Mouse (Mus musculus) left cerebral cortex, adult 18-20 months (tissue): ENCODE measurements around the gene Htr1d. TPM values are rescaled to one million over a fixed set of nuclear protein-coding genes. Genes with fewer than 3 reads are reported as not detected.

Experiments
- DNase-seq, 2 experiments: peaks; one replicate each; pipeline ENCODE4 v3.0.0; 2021 to 2022; ENCODE audit warnings: low spot score in 2 of 2, mixed read lengths in 1 of 2
- long read RNA-seq, 2 experiments: library from polyadenylated mRNA; stranded (forward); transcript quantifications; one replicate each; pipeline ENCODE4 v2.0.0; 2021
- total RNA-seq, 2 experiments: library from RNA; stranded (reverse); gene quantifications; 2 replicates each; pipeline ENCODE4 v1.2.3; 2021

Htr1d gene
- 1 to 10 TPM; 5.7 to 5.9 TPM for total RNA-seq
- long read RNA-seq, experiment 1, partial matches to known transcripts = 0 of 3 reads
- long read RNA-seq, experiment 1, other reads (novel, unspliced or antisense) = 0 of 3 reads
- long read RNA-seq, experiment 2, partial matches to known transcripts = 0 of 3 reads
- long read RNA-seq, experiment 2, other reads (novel, unspliced or antisense) = 0 of 3 reads

DNA sequence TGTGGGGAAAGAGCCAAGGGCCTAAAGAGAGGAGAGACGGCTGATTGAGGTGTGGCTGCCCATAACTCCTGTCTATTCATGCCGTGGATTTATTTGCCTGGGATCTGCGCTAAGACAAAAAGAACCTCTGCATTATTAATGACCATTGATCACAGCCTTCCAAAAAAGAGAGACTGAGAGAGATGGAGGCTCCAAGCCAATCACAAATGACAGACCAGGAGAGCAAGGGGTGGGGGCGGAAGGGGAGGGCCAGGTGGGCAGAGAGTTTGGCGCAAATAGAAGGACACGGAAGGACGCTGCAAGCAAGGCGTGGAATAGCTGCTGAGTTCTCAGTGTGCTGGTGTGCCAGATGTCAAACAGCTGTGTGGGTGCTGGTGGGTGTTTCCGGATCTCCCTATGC lies at the start of gene Htr1d:
Gene Htr1d (plus strand): TSS at position 301 of the 400 bp plus-strand sequence.
- no peak for DNase-seq

DNA sequence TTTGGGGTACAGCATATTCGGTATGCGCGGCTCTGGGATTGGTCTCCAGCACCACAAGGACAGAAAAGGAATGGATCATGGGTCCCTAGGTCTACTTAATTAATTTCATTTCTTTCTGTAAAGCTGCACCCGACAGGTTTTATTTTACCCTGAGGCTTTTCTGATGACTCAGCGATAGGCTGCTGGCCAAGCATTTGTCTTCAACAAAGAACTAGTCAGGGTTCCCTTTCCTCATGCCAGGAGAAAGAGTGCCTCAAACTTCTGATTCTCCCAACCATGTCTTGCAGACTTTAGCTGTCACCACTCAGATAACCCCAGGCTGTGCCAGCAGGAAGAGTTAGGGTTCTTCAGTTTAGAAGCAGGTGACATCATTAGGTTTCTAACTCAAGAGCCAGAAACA lies 46.3 kb upstream of the Htr1d start:
- no peak for DNase-seq

DNA sequence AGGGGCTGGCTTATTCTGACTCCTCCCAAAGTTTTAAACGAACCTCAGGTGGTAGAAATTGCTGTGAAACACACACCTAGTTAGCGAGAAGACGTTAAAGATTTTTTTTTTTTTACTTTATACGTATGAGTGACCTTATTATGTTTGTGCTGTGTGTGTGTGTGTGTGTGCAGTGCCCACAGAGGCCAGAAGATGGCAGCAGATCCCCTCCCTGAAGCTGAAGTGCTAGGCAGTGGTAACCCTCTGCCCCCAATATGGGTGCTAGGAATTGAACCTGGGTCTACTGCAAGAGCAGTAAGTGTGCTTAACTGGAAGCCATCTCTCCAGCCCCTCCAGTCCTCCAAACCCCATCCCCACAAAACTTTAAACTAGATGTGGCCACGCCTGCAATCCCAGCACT lies 40.3 kb upstream of the Htr1d start:
- no peak for DNase-seq

DNA sequence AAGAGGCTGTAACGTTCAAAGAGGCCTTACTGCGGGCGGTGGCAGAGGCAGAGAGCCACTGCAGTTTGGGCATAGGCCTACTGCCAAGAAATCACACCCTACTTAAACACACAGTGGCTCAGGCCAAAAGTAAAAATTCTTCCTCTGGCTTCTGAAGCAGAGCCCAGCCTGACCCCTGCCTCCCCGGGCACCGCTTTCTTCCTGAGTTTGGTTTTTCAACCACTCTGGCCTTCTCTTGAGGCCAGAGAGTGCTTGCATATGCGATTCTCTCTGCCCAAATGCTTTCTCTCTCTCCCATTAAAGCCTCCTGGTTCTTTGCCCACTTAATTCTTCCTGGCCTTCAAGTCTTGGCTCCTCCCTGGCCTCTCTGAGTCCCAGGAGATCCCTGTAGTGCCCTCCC lies 39.5 kb upstream of the Htr1d start:
- no peak for DNase-seq

DNA sequence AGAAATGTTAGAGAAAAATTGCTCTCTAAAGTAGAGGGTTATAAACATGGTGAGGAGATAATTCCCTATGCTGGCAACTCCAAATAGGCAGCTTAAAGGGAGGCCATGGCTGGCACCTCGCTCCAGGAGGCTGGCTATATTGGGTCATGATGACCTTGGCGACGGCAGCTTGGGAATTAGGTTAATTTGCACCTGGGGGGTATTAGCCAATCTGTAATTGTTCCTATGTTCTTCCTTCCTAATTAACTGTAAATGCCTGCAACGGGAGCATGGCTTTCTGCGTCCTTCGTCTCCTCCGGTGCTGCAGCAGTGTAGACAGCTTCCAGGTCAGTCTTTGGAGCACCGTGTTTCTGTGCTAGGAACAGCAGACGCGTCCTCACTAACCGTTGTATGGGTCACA lies 36.1 kb upstream of the Htr1d start:
- DNase-seq = no peak

DNA sequence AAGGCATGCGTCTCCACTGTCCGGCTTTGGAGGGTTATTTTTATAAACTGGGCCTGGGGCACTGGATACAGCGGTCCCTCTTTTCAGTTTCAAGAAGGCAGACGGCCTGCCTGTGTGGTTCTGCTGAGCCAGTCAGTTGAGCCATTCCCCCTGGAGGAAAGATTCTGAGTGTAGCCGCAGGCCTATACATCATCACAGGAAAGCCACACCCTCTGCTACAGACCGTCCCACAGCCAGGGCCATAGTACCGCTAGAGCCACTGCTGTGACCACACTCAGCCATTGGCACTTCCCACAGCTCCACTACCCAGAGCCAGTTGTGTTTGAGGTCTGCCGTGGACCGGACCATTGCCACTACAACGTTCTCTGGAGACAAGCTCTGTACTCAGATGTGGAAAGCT lies 21.5 kb upstream of the Htr1d start:
- no peak for DNase-seq

DNA sequence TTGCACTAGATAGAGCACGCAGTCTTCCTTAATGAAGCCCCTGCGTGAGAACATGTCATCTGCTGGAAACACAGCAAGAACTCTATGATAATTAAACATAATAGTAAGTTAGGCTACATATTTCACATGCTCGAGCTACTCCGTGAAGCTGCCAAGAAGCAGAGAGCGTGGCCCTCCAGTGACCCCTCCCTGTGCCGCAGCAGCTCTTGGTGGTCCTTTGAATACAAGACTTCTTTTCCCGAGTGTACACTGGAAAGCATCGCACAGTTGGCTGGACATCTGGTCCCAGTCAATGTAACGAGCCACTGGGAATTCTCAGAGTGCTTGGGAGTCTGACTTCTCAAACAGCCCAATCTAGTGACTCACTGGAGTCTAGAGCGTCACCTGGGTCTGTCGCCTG lies 15.5 kb upstream of the Htr1d start:
- no peak for DNase-seq

DNA sequence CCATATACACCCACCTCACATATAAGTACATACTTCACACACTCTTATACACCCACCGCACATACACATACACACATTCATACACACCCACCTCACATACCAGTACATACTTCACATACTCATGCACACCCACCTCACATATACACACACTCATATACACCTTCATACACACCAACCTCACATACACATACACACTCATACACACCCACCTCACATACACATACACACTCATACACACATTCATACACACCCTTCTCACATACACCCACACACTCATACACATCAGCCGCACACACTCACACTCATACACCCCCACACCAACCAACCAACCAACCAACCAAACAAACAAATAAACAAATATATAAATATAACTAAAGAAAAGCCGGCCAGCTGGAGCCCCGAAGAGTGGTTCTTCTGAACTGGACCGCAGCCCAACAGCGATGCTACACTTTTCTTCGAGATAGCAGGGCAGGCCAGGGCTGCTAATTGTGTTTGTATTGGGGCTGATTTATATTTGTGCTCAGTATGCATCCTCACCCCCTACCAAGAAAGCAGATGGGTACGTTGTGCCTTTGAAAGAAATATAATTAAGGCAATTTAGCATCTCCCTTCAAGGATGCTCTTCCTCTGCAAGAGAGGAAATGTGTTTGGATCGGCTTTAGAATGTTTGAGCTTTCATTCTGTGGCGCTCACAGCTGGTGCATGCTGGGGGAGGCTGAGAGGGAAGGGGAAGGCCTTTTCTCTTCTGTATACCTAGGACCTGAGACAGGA lies 11.1 kb upstream of the Htr1d start:
- DNase-seq = no peak

DNA sequence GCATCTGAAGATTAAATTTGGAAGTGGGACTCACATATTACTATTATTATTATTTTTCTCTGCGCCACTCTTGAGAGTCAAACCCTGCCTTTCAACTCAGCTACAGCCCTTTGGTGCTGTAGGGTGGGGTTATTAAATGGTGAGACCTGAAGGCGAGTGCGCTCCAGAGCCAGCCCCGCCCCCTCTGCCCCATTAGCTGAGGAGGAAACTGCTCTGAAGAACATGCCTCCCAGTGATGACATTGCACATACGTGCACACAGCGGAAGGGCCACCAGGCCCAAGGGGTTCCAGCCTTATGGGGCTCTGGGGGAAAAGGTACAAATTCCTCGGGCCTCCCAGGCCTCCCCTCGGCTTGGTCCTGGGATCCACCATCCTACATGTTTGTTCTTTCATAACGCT lies 7.8 kb upstream of the Htr1d start:
- DNase-seq = no peak

DNA sequence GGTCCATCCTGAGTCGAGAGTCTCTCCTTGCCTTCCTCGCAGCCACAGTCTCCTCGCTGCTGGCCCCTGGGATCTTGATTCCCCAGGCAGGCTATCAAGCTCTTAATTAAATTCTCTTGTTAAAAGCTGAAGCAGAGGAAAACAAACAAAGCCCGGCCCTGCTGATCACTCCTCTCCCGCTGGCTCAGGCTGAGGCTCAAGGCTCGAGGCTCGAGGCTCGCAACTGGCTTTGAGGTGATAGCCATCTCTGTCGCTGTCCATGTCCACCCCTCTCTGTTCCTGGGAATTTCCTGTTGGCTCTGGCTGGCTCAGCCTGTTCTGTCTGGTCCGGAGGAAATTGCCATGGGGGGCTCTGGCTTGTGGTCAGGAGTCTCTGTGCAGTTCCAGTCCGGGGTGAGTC lies 4.4 kb upstream of the Htr1d start:
- DNase-seq = no peak

DNA sequence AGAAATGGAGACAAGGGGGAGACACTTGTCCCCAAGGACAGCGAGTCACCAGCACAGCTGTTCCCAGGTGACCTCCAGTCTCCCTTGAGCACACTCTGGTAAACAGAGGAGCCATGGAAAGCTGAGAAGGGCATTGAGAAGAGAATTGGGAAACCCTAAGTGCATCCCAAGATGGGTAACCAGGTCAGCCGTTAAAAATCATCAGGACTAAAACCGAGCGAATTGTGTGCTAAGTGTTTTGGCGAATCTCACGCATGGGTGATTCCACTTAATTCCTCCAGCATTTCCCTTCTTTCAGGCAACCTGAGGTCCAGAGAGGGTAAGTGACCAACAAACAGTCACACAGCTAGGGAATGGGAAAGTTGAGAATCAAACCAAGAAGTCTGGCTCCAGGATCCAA lies 3.9 kb upstream of the Htr1d start:
- no peak for DNase-seq

DNA sequence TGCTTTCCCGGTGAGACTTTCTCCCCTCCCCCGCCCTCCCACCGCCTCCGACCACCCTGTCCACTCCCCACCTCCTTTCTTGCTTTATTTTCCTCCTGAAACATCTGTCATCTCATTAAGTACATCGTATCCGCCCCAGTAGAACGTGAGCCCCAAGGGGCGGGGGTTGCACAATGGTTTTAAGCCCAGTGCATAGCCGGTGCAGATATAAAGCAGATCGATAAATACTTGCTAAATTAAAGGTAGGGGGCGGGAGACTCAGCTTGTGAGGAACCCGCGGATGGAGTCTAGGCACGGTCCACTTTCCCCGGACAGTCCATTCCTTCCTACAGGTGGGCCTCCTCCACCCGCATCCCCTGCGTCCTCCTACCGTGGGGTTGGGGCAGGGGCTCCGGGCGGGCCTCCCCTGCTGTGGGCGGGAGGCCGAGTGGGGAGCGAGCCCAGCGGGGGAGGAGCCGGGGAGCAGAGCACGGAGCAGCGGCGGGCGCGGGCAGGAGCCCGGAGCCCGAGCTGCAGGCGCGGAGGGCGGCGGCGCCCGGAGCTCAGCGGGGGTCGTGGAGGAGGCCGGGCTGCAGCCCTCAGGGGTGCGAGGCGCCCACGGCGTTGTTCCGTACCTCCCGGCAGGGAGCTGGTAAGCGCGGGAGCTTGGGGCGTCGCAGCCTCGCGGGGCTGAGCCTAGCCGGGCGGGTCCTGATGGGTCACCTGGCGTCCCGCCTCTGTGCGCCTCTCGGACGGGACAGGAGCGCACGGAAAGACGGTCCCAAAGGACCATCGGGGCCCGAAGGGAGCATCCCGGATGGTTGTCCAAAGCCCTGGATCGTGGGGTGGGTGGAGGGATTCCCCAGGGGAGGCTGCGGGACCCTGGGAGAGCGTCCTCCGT lies 1.0 kb downstream of the Htr1d start:
- DNase-seq = no peak

DNA sequence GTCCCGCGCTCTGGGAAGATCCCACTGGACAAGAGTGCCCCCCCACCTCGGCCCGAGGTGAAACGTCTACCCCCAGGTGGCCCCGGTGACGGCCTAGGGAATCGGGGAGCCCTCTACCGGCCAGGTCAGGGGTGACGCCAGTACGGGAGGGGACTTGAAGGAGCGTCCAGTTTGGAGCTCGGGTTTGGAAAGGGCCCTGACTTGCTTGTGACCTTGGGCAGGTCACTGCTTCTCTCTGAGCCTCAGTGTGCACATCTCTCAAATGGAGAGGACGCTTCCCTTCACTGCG lies 1.6 kb downstream of the Htr1d start:
- DNase-seq = peak in 1 of 2 experiments; percentile 15

DNA sequence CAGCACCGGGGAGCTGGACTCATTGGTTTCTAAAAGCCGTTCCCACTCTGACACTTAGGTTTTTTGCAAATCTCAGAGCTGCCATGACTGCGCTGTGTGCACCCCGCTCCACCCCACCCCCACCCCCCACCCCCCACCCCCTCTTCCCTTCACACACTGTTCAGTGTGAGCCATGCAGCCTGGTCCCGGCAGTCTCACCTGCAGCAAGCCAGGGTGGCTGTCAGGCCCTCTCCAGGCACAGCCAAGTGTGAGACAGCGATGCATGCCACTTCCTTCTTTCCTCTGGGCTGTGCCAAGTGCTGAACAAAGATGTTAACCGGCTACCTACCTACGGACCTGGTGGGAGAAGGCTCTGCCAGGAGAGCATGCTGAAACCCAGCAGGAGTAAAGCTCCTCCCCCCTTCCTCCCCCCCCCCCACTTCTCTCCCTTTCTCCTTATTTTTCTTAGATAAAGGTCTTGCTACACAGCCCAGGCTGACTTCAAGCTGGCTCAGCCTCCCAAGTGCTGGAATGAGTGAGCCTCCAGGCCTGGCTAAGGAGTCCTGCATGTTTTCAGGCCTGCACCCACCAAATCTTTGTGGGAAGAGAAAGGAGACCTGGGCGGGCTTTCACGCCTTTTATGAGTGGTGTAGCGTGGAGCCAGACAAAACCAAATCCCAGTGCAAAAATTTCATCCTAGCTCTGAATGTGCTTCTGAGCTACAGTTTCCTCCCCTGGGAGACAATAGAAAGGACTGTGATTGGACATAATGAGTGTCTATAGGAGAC lies 7.5 kb downstream of the Htr1d start:
- no peak for DNase-seq

DNA sequence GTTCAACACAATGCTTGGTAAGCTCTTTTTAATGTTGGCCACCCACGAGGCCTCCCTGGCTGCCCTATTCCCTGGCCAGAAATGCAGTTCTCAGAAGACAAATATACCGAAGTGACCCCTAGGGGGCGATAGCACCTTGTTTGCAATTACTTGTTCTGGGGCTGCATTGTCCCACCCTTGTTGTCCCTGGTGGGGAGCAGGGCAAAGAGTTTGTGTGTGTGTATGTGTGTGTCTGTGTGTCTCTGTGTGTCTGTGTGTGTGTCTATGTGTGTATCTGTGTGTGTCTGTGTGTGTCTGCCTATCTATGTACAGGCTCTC lies 8.0 kb downstream of the Htr1d start:
- DNase-seq = peak; percentile 36 to 55

DNA sequence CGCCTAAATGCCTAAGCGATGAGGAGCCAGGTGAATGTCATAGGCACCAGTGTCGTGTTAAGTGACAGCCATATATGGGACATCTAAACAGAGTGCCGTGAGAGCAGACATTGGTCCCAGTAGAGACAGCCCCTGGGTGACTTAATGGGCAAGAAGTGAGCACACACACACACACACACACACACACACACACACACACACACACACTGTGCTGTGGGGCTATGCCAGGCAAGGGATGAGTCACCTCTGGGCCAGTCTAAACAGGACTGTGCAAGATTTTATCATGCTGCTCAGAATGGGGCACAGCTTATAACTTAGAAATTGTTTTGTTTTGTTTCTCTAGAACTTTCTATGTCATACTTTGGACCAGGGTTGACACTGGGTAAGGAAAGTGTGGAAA lies 10.7 kb downstream of the Htr1d start:
- no peak for DNase-seq

DNA sequence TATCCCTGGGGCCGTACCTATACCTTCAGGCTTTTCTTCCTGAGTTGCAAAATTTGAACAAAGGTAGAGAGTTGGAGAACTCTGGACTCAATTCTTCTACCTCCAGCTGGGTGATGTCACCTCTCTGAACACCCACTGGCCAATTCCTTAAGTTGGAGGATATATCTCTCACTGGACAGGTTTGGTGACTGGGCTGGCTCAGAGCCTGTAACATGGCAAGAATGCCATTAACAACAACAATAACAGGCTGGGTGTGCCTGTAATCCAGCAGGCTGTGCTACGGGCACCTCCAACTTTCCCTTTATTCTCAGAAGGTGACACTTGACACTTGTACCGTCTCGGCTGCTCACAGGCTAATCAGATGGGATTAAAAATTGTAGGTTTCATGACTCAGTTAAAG lies 15.8 kb downstream of the Htr1d start:
- no peak for DNase-seq

DNA sequence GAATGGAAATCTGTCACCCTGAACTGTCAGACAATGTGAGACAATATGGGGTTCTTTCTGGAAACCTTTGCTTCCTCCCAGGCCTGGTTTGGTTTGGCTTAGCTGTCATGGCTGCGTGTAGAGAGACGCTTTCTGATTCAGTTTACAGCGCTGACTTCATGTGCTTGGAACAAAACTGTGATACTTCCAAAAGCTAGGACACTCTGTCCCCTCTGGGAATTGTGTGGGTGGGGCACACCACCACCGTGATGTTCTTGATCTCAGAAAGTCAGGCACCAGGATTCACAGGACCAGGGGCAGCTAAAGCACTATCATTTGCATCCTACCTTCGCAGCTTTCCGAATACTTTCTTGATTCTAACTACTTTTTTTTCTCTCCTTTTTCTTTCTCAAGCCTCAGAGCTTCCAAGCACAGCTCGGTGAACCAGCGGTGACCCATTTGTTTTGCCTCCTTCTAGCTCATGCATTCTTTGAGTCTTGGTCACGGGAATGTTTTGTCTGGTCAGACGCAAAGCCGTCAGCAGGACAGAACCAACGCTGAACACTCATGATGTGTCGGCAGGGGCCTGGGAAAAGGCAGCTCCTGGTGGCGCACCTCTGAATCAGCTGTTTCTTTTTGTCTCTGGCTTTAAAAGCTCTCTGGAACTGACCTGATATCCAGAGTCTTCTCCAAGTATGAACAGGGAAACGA lies 18.2 kb downstream of the Htr1d start:
- no peak for DNase-seq

DNA sequence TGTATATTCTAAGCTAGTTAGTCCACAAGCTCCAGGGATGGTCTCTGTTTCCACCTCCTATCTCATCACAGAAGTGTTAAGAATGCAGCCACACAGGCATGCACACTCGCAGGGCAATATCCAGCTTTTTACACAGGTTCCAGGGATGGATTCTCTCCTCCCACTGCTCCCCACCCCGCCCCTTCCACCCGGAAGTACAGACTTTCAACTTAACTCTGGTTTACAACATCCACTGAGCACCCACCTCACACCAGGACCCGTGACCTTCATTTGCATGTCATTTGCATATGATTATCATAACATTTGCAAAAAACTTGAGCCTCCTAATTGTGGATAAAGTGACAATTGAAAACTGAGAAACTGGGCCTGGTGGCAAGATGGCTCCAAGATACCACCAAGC lies 21.2 kb downstream of the Htr1d start:
- DNase-seq = no peak

DNA sequence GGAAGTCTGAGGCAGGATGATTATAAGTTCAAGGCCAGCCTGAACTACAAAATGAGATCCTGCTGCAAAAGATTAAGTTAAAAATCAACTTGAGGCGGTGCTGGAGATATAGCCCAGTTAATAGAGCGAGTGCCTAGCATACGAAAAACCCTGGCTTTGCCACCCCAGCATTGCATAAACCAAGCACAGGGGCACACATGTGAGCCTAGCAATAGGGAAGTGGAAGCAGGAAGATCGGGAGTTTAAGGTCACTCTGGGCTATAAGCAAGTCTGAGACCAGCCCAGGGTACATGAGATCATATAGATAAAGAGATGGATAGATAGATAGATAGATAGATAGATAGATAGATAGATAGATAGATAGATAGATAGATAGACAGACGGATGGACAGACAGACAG lies 26.5 kb downstream of the Htr1d start:
- no peak for DNase-seq

DNA sequence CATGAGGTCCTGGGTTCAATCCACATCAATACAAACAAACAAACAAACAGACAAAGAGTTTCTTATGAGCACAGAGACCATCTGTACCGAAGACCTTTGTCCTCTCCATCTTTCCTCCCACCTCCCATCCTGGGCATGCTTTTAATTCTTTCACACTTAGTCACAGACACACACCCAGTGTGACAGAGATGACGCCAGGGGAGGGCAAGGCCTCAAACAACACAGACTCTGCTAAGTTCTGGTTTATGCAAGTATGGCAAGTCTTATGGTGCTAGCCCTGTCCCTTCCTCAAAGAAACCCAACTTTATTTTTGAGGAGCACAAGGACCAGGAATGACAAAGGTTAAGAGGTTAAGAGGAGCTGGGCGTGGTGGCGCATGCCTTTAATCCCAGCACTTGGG lies 26.9 kb downstream of the Htr1d start:
- DNase-seq = no peak
